Mouse (Mus musculus) layer of hippocampus, adult 9-10 months (tissue): ENCODE measurements around the gene Tmem87a.

ENCODE experiments used
- DNase-seq: peaks from one replicate; pipeline ENCODE4 v3.0.0; 2022; ENCODE audit warnings: low spot score

Tmem87a gene

GRCm38 (mm10) chr2:120403986-120404822, at the start of gene Tmem87a:
TSS of gene Tmem87a (minus strand) at chr2:120404113.
- peak; percentile 89 for DNase-seq

GRCm38 (mm10) chr2:120452600-120452999, 48.7 kb upstream of the Tmem87a start:
- no peak for DNase-seq

GRCm38 (mm10) chr2:120450724-120451123, 46.8 kb upstream of the Tmem87a start:
- DNase-seq: no peak

- DNase-seq: no peak
Observed at GRCm38 (mm10) chr2:120447306-120447705, 43.4 kb upstream of the Tmem87a start.

- no peak for DNase-seq
Observed at GRCm38 (mm10) chr2:120446373-120446772, 42.5 kb upstream of the Tmem87a start.

- no peak for DNase-seq
Observed at GRCm38 (mm10) chr2:120444486-120444885, 40.6 kb upstream of the Tmem87a start.

- no peak for DNase-seq
Observed at GRCm38 (mm10) chr2:120424386-120424785, 20.5 kb upstream of the Tmem87a start.

- DNase-seq: peak; percentile 32
Observed at GRCm38 (mm10) chr2:120414738-120415414, 11.0 kb upstream of the Tmem87a start.

- no peak for DNase-seq
Observed at GRCm38 (mm10) chr2:120414113-120414512, 10.2 kb upstream of the Tmem87a start.

GRCm38 (mm10) chr2:120411096-120411628, 7.2 kb upstream of the Tmem87a start:
- DNase-seq: no peak

GRCm38 (mm10) chr2:120404823-120405765, 1.2 kb upstream of the Tmem87a start:
- no peak for DNase-seq

GRCm38 (mm10) chr2:120403653-120403985, 294 bp downstream of the Tmem87a start, which contains the start of gene Ganc:
TSS of gene Ganc (plus strand) at chr2:120403896.
- no peak for DNase-seq

GRCm38 (mm10) chr2:120402813-120403212, 1.1 kb downstream of the Tmem87a start:
- no peak for DNase-seq

- no peak for DNase-seq
Observed at GRCm38 (mm10) chr2:120397951-120398350, 6.0 kb downstream of the Tmem87a start.

GRCm38 (mm10) chr2:120392406-120392805, 11.5 kb downstream of the Tmem87a start:
- DNase-seq: no peak

GRCm38 (mm10) chr2:120390934-120391333, 13.0 kb downstream of the Tmem87a start:
- DNase-seq: no peak

GRCm38 (mm10) chr2:120389376-120389775, 14.5 kb downstream of the Tmem87a start:
- DNase-seq: no peak

GRCm38 (mm10) chr2:120387291-120387690, 16.6 kb downstream of the Tmem87a start:
- DNase-seq: no peak

- no peak for DNase-seq
Observed at GRCm38 (mm10) chr2:120386264-120386663, 17.6 kb downstream of the Tmem87a start.

GRCm38 (mm10) chr2:120373858-120374257, 30.1 kb downstream of the Tmem87a start:
- DNase-seq: no peak

GRCm38 (mm10) chr2:120367416-120368207, 36.3 kb downstream of the Tmem87a start:
- no peak for DNase-seq
